In genomic region chr6:87732151-87733011, GRCm38 (mm10) we compare ENCODE assay signal across 8 mouse cellular contexts. TPM values are rescaled to one million over a fixed set of nuclear protein-coding genes. Genes with fewer than 3 reads are reported as not detected.
DNase-seq lines count a peak whose midpoint lies in the region; ATAC-seq and TF ChIP-seq lines count a peak whose summit lies in the region.

No protein-coding gene starts in this region.

- no peak for ATAC-seq in embryonic facial prominence, embryonic 15.5 days (ENCODE audit: insufficient number of reproducible peaks, low FRiP score, low TSS enrichment, low read depth)
- ATAC-seq in neural tube, embryonic 11.5 days (ENCODE audit: insufficient read depth, low FRiP score, low TSS enrichment) = no peak

- peaks cover 43% of the 10 kb centered on the region for H3K4me1 ChIP-seq in heart, embryonic 10.5 days
- peaks cover 25% of the 10 kb centered on the region for H3K4me1 ChIP-seq in E14TG2a.4 (replicated peaks; ENCODE audit: low read depth, low read length)
- peaks cover 41% of the 10 kb centered on the region for H3K4me1 ChIP-seq in embryonic facial prominence, embryonic 15.5 days
- peaks cover 14% of the 10 kb centered on the region for H3K4me1 ChIP-seq in neural tube, embryonic 11.5 days (ENCODE audit: control insufficient read depth, insufficient read depth, low read length)

- no peak for DNase-seq in heart, embryonic 10.5 days (ENCODE audit: low spot score)
- DNase-seq in heart, adult 9 months (ENCODE audit: low spot score in 2 of 2) = no peak
- DNase-seq in kidney, postnatal 14 days = peak; percentile 39
- no peak for DNase-seq in neural tube, embryonic 11.5 days (ENCODE audit: low spot score)
- DNase-seq in ovary, adult 18-20 months (ENCODE audit: low spot score) = no peak
- DNase-seq in spleen, postnatal 36 days (ENCODE audit: low spot score in 2 of 2) = no peak

- no peaks in the 10 kb centered on the region for H3K9me3 ChIP-seq in heart, embryonic 10.5 days
- H3K9me3 ChIP-seq in E14TG2a.4 (ENCODE audit: low read length) = no peaks in the 10 kb centered on the region; the same call in 1 of the 2 replicates
- H3K9me3 ChIP-seq in embryonic facial prominence, embryonic 15.5 days (replicated peaks) = no peaks in the 10 kb centered on the region
- no peaks in the 10 kb centered on the region for H3K9me3 ChIP-seq in neural tube, embryonic 11.5 days (ENCODE audit: control insufficient read depth, low read length)

- TF ChIP-seq CTCF in E14TG2a.4 (conservative IDR thresholded peaks at IDR 0.05; ENCODE audit: low read length) = no peak

- H3K36me3 ChIP-seq in heart, embryonic 10.5 days = no peaks in the 10 kb centered on the region
- H3K36me3 ChIP-seq in E14TG2a.4 (ENCODE audit: insufficient read depth, low read length) = no peaks in the 10 kb centered on the region
- no peaks in the 10 kb centered on the region for H3K36me3 ChIP-seq in embryonic facial prominence, embryonic 15.5 days
- no peaks in the 10 kb centered on the region for H3K36me3 ChIP-seq in neural tube, embryonic 11.5 days (ENCODE audit: control insufficient read depth, insufficient read depth, low read length)

- H3K27ac ChIP-seq in heart, embryonic 10.5 days = no peak overlapping the region
- no peak overlapping the region for H3K27ac ChIP-seq in embryonic facial prominence, embryonic 15.5 days (replicated peaks)
- H3K27ac ChIP-seq in neural tube, embryonic 11.5 days (ENCODE audit: low read depth, low read length) = no peak overlapping the region

- WGBS in heart, embryonic 10.5 days = 3% methylated on average over 53 of the region's 53 CpGs
- 3% methylated on average over 51 of the region's 53 CpGs for WGBS in embryonic facial prominence, embryonic 15.5 days
- 2% methylated on average over 47 of the region's 53 CpGs for WGBS in neural tube, embryonic 11.5 days

- H3K4me3 ChIP-seq in heart, embryonic 10.5 days = peak overlapping the region; percentile 74
- peak overlapping the region; percentile 69 for H3K4me3 ChIP-seq in E14TG2a.4 (replicated peaks; ENCODE audit: low read length)
- peak overlapping the region; percentile 57 for H3K4me3 ChIP-seq in embryonic facial prominence, embryonic 15.5 days (replicated peaks)
- H3K4me3 ChIP-seq in neural tube, embryonic 11.5 days (ENCODE audit: low read depth, low read length) = peak overlapping the region; percentile 65

- H3K4me2 ChIP-seq in embryonic facial prominence, embryonic 15.5 days (replicated peaks) = peak overlapping the region; percentile 93
- H3K4me2 ChIP-seq in neural tube, embryonic 11.5 days (ENCODE audit: low read depth) = peak overlapping the region; percentile 92

- H3K9ac ChIP-seq in embryonic facial prominence, embryonic 15.5 days = no peak overlapping the region
- peak overlapping the region; percentile 52 for H3K9ac ChIP-seq in neural tube, embryonic 11.5 days (ENCODE audit: low read length)

- H3K27me3 ChIP-seq in heart, embryonic 10.5 days (ENCODE audit: insufficient read depth, poor library complexity, severe bottlenecking) = peaks cover 84% of the 10 kb centered on the region
- H3K27me3 ChIP-seq in E14TG2a.4 (ENCODE audit: insufficient read depth, low read length) = peaks cover 91% of the 10 kb centered on the region
- H3K27me3 ChIP-seq in embryonic facial prominence, embryonic 15.5 days = peaks cover 68% of the 10 kb centered on the region
- peaks cover 24% of the 10 kb centered on the region for H3K27me3 ChIP-seq in neural tube, embryonic 11.5 days (ENCODE audit: control insufficient read depth, insufficient read depth, low read length)

RNA-seq across cellular contexts. Expression of gene Efcc1, which starts 1.7 kb away (rescaled TPM):
- polyA plus RNA-seq in heart, embryonic 10.5 days (2016; fragmentation: Nextera tagmentation; extraction: Ambion mirVana) = 0.21 and 0.25 TPM in 2 replicates
- 2.2 TPM in 2 replicates for polyA plus RNA-seq in embryonic facial prominence, embryonic 15.5 days (2015; fragmentation: Nextera tagmentation; extraction: Ambion mirVana)
- polyA plus RNA-seq in neural tube, embryonic 11.5 days (2014; fragmentation: Nextera tagmentation; extraction: Ambion mirVana) = 6.2 and 6.4 TPM in 2 replicates

RNA-seq across cellular contexts. Expression of gene Gp9, which starts 45.5 kb away (rescaled TPM):
- 4.8 and 6.2 TPM in 2 replicates for polyA plus RNA-seq in heart, embryonic 10.5 days (2016; fragmentation: Nextera tagmentation; extraction: Ambion mirVana)
- polyA plus RNA-seq in embryonic facial prominence, embryonic 15.5 days (2015; fragmentation: Nextera tagmentation; extraction: Ambion mirVana) = 0.83 and 0.97 TPM in 2 replicates
- polyA plus RNA-seq in neural tube, embryonic 11.5 days (2014; fragmentation: Nextera tagmentation; extraction: Ambion mirVana) = 2.6 and 4.3 TPM in 2 replicates
